ENCODE assay signal across 17 mouse cellular contexts in genomic region chr6:34758340-34758739, GRCm38 (mm10).
"Had no signal": no experiment of that assay in that cellular context is flagged by ENCODE, and none has a peak within 500 bp of the region (broad histone marks: within the 10 kb centered on the region; RNA-seq: fewer than 3 reads in every experiment).

No protein-coding gene starts in this region.

- ATAC-seq: liver, postnatal 0 days; midbrain, embryonic 13.5 days; midbrain, embryonic 15.5 days had no signal

- H3K4me3 ChIP-seq: liver, embryonic 13.5 days; liver, embryonic 15.5 days; megakaryocyte, embryonic 14.5 days; midbrain, embryonic 13.5 days; midbrain, embryonic 15.5 days; neural tube, embryonic 12.5 days; stomach, embryonic 15.5 days had no signal

- DNase-seq: liver, embryonic 13.5 days; liver, postnatal 0 days; lung, adult 2 months; lung, postnatal 36 days; right cerebral cortex, postnatal 14 days; thymus, adult 2 months; thymus, postnatal 25 days; thymus, postnatal 4 days had no signal

- H3K27ac ChIP-seq: liver, embryonic 13.5 days; liver, embryonic 15.5 days; macrophage; midbrain, embryonic 13.5 days; midbrain, embryonic 15.5 days; neural tube, embryonic 12.5 days; stomach, embryonic 15.5 days; stomach, postnatal 0 days had no signal

- H3K9ac ChIP-seq: liver, embryonic 13.5 days; liver, embryonic 15.5 days; liver, postnatal 0 days; midbrain, embryonic 13.5 days; midbrain, embryonic 15.5 days; neural tube, embryonic 12.5 days; stomach, embryonic 15.5 days had no signal

- H3K4me1 ChIP-seq: megakaryocyte, embryonic 14.5 days; midbrain, embryonic 13.5 days; midbrain, embryonic 15.5 days; neural tube, embryonic 12.5 days; stomach, embryonic 15.5 days had no signal

- H3K4me2 ChIP-seq: liver, embryonic 13.5 days; liver, embryonic 15.5 days; midbrain, embryonic 11.5 days; midbrain, embryonic 13.5 days; midbrain, embryonic 15.5 days; neural tube, embryonic 12.5 days; stomach, embryonic 15.5 days had no signal

- H3K9me3 ChIP-seq: liver, embryonic 13.5 days; liver, embryonic 15.5 days; megakaryocyte, embryonic 14.5 days; midbrain, embryonic 13.5 days; midbrain, embryonic 15.5 days; neural tube, embryonic 12.5 days; stomach, embryonic 15.5 days had no signal

- H3K27me3 ChIP-seq: liver, embryonic 13.5 days; liver, embryonic 15.5 days; midbrain, embryonic 13.5 days; midbrain, embryonic 15.5 days; neural tube, embryonic 12.5 days; stomach, embryonic 15.5 days had no signal

- H3K36me3 ChIP-seq: midbrain, embryonic 15.5 days had no signal
